Mouse (Mus musculus) G1E (cell line): ENCODE measurements around the gene Camta1. TPM values are rescaled to one million over a fixed set of nuclear protein-coding genes. Genes with fewer than 3 reads are reported as not detected.

Experiments
- ATAC-seq: 2 replicates; pipeline ENCODE4 v1.8.0; 2016; ENCODE audit warnings: mild to moderate bottlenecking; ENCODE audit not compliant: insufficient number of reproducible peaks, poor library complexity, low FRiP score, severe bottlenecking; ENCODE audit errors: extremely low read depth
- DNase-seq: peaks from one replicate; pipeline ENCODE4 v3.0.0; 2012; ENCODE audit warnings: low spot score
- H3K27me3 ChIP-seq: 2 replicates; pipeline ENCODE4 v1.6.1; 2012; ENCODE audit warnings: mild to moderate bottlenecking, low read length, inconsistent platforms; ENCODE audit not compliant: insufficient read depth
- H3K36me3 ChIP-seq: replicated peaks from 2 replicates; pipeline ENCODE3; 2012; ENCODE audit warnings: mild to moderate bottlenecking, inconsistent platforms
- H3K4me1 ChIP-seq: 2 replicates; pipeline ENCODE4 v1.6.1; 2012; ENCODE audit warnings: low read depth, low read length, inconsistent platforms, mixed read lengths; ENCODE audit not compliant: insufficient read depth
- H3K4me3 ChIP-seq: 2 replicates; pipeline ENCODE4 v1.5.1; 2012; ENCODE audit warnings: low read depth, mild to moderate bottlenecking, inconsistent platforms, low read length, moderate library complexity, mixed read lengths
- H3K9me3 ChIP-seq: replicated peaks from 2 replicates; pipeline ENCODE4 v1.6.1; 2012; ENCODE audit warnings: inconsistent platforms
- CTCF ChIP-seq: IDR thresholded peaks from 2 replicates; pipeline ENCODE4 v1.5.1; 2012; ENCODE audit warnings: low read depth, low read length, inconsistent platforms, mixed read lengths
- GATA1 ChIP-seq: IDR thresholded peaks from 2 replicates; pipeline ENCODE4 v1.6.1; 2012; ENCODE audit warnings: borderline replicate concordance, low read length, inconsistent platforms, mixed read lengths
- GATA2 ChIP-seq: IDR thresholded peaks from 2 replicates; pipeline ENCODE4 v1.6.1; 2012; ENCODE audit warnings: low read depth, low read length, inconsistent platforms, borderline replicate concordance
- POLR2AphosphoS5 ChIP-seq: IDR thresholded peaks from 2 replicates; pipeline ENCODE4 v1.6.1; 2012; ENCODE audit warnings: low read depth, low read length, inconsistent platforms; ENCODE audit not compliant: insufficient replicate concordance
- TAL1 ChIP-seq: conservative IDR thresholded peaks from 2 replicates; pipeline ENCODE4 v1.6.1; 2012; ENCODE audit warnings: low read depth, low read length, inconsistent platforms, mixed read lengths
- polyA plus RNA-seq: library from polyadenylated mRNA; stranded (reverse); fragments of >175 nt; gene quantifications from 2 replicates; pipeline ENCODE4 v1.2.3, GENCODE M21; 2012
- total RNA-seq, 2 experiments: library from RNA; stranded (forward) in 1 of 2; stranded (reverse) in 1 of 2; fragments of 200-1000 nt in 1 of 2; fragments of >200 nt in 1 of 2; fragmentation: Nextera tagmentation in 1 of 2; gene quantifications; 2 replicates each; pipeline ENCODE4 v1.2.3; 2014 to 2017

The Camta1 gene
- total and polyA plus RNA-seq, 3 experiments: 10.8 to 113 (median 25.7) TPM

DNA sequence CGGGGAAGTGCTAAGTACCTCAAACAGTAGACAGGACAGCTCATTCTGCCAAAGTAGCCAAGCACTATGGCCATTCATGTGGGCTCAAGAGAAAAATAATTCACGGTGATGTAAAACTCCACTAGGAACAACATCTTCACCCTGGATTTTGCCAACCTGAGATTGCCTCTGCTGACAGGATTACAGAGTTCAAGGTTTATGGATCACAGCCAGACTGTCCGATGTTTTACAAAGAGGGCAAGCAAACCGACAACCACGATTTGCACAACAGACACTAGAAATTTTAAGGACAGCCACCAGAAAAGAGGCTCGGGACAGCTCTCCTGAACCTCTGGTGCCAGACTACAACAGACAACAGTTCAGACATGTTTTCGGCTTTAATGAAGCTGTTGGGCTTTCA, 86.2 kb downstream of the Camta1 start:
- TF ChIP-seq GATA1 (no peak), POLR2AphosphoS5 (no peak), GATA2 (no peak), CTCF (no peak), TAL1 (no peak)
- Histone ChIP-seq H3K27me3 (no peaks in the 10 kb centered on the region), H3K36me3 (peaks cover 54% of the 10 kb centered on the region), H3K4me1 (no peaks in the 10 kb centered on the region), H3K4me3 (no peak overlapping the region), H3K9me3 (no peaks in the 10 kb centered on the region)
- DNase-seq (no peak), ATAC-seq (no peak)

DNA sequence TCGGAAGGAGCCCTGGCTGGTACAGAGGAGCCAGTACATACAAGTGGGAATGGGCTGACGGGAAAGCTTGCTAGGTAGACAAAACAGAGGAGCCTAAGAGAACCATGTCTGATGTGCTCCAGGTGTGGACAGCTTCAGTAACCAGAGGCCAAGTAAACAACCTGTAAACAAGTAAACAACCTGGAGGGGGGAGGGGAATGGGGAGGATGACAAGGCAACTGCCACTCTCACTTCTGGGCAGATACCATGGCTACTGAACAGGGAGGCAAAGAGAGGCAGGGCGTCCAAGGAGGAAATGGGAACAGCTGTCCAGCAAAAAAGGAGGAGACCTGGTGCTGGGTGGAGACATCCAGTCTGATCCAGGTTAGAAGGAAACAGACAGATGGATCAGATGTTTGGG, 88.0 kb downstream of the Camta1 start:
- no peaks in the 10 kb centered on the region for H3K27me3 ChIP-seq
- H3K9me3 ChIP-seq: no peaks in the 10 kb centered on the region
- no peak for TF ChIP-seq GATA2
- TF ChIP-seq GATA1: no peak
- TF ChIP-seq TAL1: no peak
- TF ChIP-seq POLR2AphosphoS5: no peak
- TF ChIP-seq CTCF: no peak
- no peaks in the 10 kb centered on the region for H3K4me1 ChIP-seq
- no peak for DNase-seq
- no peak overlapping the region for H3K4me3 ChIP-seq
- ATAC-seq: no peak
- peaks cover 46% of the 10 kb centered on the region for H3K36me3 ChIP-seq

DNA sequence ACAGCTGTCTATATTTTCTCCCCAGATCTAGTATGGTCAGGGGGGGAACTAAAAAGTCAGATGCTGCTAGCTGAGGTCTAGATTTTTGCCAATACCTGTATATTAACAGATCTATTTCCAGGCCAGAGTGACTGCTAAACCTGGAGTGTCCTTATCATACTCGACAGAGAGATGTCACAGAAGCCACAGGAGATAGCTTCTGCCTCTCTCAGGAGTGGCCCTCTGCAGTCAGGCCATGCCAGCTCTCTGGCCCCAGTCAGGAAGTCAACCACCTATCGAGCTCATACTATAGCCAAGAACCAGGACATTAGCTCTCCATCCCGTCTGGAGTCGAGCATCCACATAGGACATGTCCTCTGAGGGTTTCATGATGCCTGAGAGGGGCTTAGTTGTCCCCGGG, 88.7 kb downstream of the Camta1 start:
- no peaks in the 10 kb centered on the region for H3K9me3 ChIP-seq
- no peaks in the 10 kb centered on the region for H3K4me1 ChIP-seq
- no peaks in the 10 kb centered on the region for H3K27me3 ChIP-seq
- TF ChIP-seq GATA1: no peak
- no peak for TF ChIP-seq TAL1
- no peak for TF ChIP-seq GATA2
- TF ChIP-seq POLR2AphosphoS5: no peak
- TF ChIP-seq CTCF: no peak
- no peak overlapping the region for H3K4me3 ChIP-seq
- H3K36me3 ChIP-seq: peaks cover 44% of the 10 kb centered on the region
- no peak for ATAC-seq
- no peak for DNase-seq

DNA sequence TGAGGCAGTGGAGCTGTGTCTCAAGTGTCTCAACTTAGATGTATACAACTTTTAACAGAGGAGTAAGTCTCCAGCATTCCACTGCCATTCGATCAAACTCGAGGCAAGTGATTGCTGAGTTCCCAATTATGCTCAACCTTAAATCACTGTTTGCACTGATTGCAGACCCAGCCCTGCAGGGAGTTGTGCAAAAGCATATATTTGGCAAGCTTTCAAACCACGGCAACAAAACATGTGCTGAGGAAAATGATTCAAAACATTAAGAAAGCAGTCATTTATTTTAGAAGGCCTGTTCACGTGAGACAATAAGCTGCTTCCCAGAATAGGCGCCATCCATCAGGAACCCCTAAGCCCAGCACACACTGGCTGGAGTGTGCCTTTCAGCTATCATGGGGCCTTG, 91.0 kb downstream of the Camta1 start:
- TF ChIP-seq POLR2AphosphoS5 (no peak), GATA2 (no peak), CTCF (no peak), GATA1 (no peak), TAL1 (no peak)
- no peak for DNase-seq
- Histone ChIP-seq H3K4me1 (no peaks in the 10 kb centered on the region), H3K27me3 (no peaks in the 10 kb centered on the region), H3K4me3 (no peak overlapping the region), H3K36me3 (peaks cover 27% of the 10 kb centered on the region), H3K9me3 (0 out of 2 replicates have a peak, but pooled peaks cover 2% of the 10 kb centered on the region)
- ATAC-seq: no peak

DNA sequence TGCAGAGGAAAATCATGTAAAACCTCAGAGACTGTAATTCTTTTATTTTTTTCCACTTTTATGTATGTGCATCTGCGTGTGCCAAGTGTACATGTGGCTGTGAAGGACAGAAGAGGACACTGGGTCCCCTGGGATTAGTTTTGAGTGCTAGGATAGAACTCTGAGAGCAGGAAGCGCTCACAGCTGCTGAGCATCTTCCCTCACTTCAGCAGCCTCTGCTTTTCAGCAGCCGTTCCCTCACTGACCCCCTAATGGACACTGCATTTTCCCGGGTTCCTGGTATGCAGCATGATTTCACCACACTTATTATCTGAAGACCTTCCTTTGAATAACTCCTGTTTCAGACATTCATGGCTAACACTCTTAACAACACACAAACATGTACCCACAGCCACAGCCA, 93.9 kb downstream of the Camta1 start:
- H3K9me3 ChIP-seq: peaks cover 12% of the 10 kb centered on the region
- DNase-seq (no peak), ATAC-seq (no peak)
- H3K36me3 ChIP-seq: peaks cover 11% of the 10 kb centered on the region
- no peaks in the 10 kb centered on the region for H3K27me3 ChIP-seq
- H3K4me1 ChIP-seq: no peaks in the 10 kb centered on the region
- TF ChIP-seq GATA2 (no peak), TAL1 (no peak), POLR2AphosphoS5 (no peak), GATA1 (no peak), CTCF (no peak)
- no peak overlapping the region for H3K4me3 ChIP-seq

DNA sequence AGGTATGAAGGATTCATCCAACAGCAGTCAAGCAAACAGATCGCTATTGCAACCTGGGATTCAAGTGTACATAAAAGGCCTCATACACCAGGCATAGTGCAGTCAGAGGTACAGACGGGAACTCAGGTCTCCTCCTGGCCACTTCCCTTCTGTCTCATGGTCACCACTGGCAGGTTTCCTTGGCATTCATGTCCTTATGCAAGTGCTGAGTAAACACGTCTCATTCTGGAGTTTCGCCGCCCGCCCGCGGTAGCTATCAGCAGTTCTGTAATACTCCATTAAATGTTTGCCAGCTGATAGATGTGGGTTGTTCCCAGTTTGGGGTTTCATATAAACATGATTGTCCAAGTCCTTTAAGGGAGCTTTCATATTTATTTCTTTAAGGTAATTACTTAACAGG, 94.3 kb downstream of the Camta1 start:
- no peaks in the 10 kb centered on the region for H3K4me1 ChIP-seq
- H3K4me3 ChIP-seq: no peak overlapping the region
- no peak for ATAC-seq
- no peaks in the 10 kb centered on the region for H3K27me3 ChIP-seq
- DNase-seq: no peak
- TF ChIP-seq GATA2 (no peak), TAL1 (no peak), GATA1 (no peak), CTCF (no peak), POLR2AphosphoS5 (no peak)
- H3K9me3 ChIP-seq: peaks cover 12% of the 10 kb centered on the region
- peaks cover 11% of the 10 kb centered on the region for H3K36me3 ChIP-seq

DNA sequence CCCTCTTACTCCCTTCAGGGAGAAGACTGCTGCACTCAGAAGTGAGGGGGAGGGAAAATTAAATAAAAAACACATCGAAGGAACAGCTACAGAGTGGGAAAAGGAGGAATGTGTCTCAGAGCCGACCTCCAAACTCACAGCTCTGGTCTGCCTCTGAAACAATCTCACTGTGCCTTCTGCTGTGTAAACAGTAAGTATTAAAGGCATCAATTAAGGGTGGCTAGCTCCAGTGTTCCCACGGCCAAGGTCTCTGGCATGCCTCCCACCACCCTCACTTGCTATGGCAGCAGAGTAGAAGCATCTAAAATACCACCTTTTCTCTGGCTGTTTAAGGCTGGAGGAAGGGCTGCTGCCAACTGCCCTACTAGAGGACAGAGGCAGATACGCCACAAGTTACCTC, 96.3 kb downstream of the Camta1 start:
- ATAC-seq (no peak), DNase-seq (no peak)
- Histone ChIP-seq H3K36me3 (peaks cover 9% of the 10 kb centered on the region), H3K4me1 (no peaks in the 10 kb centered on the region), H3K9me3 (peaks cover 23% of the 10 kb centered on the region), H3K27me3 (no peaks in the 10 kb centered on the region), H3K4me3 (no peak overlapping the region)
- TF ChIP-seq TAL1: no peak
- TF ChIP-seq GATA2: no peak
- TF ChIP-seq GATA1: no peak
- TF ChIP-seq POLR2AphosphoS5: no peak
- TF ChIP-seq CTCF: no peak
